Mouse (Mus musculus) heart, adult 9 months (tissue): Measurements from ENCODE around the gene Gpalpp1.

Source experiments
- DNase-seq, 2 experiments: peaks; one replicate each; pipeline ENCODE4 v3.0.0; 2022; ENCODE audit warnings: low spot score in 2 of 2

The Gpalpp1 gene

GRCm38 (mm10) chr14:76110396-76111221 is at the start of gene Gpalpp1, which contains the start of gene Nufip1:
Gene Gpalpp1 (minus strand): TSS chr14:76110760.
Gene Nufip1 (plus strand): TSS chr14:76110891.
- peak; percentile 92 for DNase-seq

DNA sequence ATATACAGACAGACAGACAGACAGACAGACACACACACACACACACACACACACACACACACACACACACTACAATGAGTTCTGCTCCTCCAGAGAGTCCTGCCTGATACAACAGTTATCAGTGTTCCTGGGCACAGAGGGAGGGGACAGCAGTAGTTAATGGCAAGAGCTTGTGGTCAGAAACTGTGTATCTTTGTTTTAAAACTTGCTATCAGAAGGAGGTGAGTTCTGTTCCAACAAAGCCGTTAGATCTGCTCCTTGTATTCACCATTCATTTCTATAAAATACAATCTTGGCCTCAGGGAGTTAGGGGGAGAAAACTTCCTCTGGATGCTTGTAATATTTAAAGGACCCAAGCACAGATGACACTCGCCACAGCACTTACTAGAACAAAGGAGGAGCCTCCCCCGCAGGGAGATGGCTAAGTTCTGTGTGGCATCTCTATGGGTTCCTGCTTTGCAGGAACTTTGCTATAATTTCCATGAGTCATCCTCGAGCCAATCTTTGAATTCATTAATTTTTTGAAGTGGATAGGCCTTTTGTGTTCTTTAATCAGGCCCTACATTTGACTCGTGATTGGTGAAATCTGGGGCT is 47.7 kb upstream of the Gpalpp1 start:
- DNase-seq, result no peak

GRCm38 (mm10) chr14:76153828-76154227 is 43.3 kb upstream of the Gpalpp1 start:
- DNase-seq, result no peak

DNA sequence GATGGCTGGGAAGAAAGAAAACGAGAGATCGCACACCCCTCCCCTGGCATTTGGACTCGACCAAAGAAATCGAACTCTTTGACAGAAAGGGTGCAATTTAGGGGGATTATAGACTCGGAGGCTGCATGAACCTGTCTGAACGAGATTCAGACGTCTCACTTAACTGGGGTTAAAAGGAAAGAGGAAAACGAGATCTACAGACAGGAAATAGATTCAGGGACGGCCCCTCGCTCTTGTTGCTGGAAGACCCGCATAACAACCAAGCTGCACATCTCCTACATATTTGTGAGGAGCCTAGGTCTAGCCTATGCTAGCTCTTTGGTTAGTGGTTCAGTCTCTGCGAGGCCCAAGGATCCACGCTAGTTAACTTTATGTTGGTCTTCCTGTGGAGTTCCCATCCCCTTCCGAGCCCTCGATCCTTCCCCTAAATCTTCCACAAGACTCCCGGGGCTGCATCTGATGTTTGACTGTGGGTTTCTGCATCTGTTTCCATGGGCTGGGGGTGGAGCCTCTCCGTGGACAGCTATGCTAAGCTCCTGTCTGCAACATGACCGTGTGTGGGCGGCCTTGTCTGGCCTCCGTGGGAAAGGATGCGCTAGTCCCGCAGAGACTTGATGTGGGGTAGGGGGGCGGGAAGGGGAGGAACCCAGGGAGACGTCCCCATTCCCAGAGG is 42.6 kb upstream of the Gpalpp1 start:
- peak; percentile 8 to 16 for DNase-seq

DNA sequence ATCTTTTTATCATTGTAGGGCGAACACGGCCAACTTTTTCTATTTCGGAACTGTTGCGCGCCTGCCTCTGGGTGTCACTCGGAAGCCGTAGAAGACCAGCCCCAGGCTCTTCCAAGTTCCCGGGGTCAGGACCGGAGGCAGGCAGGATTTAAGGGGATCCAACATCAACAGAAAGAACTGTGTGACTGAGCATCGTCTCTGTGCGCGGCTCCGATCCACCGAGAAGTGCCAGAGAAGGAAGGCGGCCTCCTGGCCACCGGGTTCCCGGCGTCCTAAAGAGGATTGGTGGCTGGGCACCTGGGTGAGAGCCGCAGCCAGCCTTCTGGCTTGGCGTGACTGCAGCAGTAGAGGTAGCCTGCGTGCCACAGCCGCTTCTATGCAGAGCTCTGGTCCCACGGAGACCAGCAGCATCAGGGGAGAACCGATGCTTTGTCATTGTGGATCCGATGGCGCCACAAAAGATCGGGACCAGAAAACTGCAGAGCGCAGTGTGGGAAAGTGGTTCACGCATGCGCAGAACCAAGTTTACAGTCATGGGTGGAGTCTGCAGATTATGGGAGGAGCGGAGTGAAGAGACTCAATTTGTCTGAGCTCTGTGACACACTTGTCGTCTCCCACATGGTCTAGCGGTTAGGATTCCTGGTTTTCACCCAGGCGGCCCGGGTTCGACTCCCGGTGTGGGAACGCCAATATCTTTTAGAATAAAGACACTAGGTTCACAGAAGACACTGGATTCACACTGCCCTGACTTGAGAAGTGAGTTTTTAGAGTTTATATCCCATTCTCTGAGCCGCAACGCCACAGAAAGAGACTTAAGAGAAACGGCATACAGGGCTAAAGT is 41.8 kb upstream of the Gpalpp1 start:
- peak; percentile 92 to 95 for DNase-seq

GRCm38 (mm10) chr14:76151820-76152161 is 41.2 kb upstream of the Gpalpp1 start:
- no peak for DNase-seq

DNA sequence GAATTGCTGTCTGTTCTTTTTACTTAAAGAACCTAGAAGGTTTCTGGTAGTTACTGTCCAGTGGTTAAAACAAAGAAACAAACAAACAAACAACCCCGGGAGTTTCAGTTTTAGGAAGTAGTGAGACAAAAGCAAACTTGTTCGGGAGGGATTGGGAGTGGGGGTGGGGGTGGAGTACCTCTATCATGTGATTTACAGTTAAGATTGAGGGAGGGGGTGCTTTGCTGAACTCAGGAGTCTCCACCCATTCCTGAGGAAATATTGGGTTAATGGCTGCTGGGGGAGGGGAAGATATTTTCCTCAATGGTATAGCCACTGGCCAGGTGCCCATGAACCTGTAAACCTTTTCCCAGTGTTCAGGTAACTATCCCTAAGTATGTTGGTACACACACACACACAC is 40.5 kb upstream of the Gpalpp1 start:
- no peak for DNase-seq

DNA sequence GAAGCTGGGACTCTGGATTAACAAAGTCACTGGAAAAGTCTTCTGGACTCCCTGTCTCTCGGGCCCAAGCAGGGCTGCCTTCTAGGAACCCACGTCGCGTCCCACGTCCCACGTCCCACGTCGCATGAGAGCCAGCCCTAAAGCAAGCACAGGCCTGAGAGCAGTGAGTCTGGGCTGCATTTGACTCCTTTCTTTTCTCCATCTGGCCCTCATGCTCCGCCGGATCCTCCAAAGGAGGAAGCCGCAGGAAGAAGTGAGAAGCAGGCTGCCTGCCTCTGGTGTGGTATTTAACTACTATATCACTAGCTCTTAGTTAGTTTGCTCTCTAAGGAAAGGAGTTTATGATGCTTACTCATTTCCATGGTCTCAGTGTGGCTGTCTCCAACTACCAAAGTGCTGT is 39.9 kb upstream of the Gpalpp1 start:
- no peak for DNase-seq

- peak; percentile 91 to 92 for DNase-seq
Measured at GRCm38 (mm10) chr14:76149531-76150179, 39.1 kb upstream of the Gpalpp1 start.

DNA sequence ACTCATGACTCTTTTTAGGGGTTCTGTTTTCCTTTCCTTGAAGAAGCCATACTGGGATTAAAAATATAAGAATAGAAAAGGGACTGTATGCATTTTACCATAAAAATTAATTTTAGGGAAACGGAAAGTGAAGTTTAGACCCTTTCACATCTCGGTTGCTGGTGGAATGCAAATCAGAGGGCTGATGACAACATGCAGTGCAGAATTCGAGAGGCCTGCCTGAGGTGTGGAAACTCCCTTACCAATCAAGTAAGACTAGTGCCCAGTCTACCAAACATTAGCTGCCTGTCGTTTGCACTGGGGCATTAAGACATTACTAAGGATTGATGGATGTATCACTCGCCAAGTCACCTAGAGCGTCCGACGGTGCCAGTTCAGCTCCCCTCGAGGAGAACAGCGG is 37.7 kb upstream of the Gpalpp1 start:
- no peak for DNase-seq

DNA sequence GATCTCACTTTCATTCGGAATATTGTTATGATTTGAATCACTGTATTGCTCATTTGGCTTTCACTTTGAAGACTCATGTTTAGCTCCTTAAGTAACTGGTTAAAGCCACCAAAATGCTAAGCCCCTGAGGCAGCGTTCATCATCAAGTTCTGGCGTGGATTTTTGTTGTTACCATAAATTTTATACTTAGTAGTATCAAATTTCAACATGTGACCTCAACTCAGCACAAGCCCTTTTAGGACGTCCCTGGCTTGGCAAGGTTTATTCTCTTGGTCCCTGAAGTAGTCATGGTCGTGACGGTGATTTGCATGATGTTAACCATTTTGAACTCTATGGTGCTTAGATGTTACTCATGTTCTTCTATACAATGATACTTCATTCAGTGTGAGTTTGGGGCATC is 36.5 kb upstream of the Gpalpp1 start:
- no peak for DNase-seq

DNA sequence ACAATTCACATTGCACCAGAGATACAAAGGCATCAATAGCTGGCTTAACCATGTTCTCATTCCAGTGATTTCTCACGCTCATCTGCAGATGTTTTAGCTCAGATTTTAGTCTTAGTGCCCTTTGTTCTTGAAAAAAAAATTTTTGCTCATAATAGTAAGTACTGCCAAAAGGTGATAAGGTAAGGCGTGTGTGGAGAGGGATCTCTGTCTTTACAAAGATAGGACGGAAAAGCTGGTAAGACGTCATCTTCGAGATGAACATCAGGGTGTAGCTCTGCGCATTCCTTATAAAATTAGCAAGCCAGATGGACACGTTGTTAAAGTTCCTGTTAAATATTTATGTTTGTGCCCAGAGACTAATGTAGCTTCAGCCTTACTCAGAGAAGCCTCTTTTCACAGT is 35.3 kb upstream of the Gpalpp1 start:
- no peak for DNase-seq

- DNase-seq, result no peak
Measured at GRCm38 (mm10) chr14:76145248-76145647, 34.7 kb upstream of the Gpalpp1 start.

GRCm38 (mm10) chr14:76134975-76135374 is 24.4 kb upstream of the Gpalpp1 start:
- no peak for DNase-seq

- DNase-seq, result no peak
Measured at GRCm38 (mm10) chr14:76128174-76128573, 17.6 kb upstream of the Gpalpp1 start.

DNA sequence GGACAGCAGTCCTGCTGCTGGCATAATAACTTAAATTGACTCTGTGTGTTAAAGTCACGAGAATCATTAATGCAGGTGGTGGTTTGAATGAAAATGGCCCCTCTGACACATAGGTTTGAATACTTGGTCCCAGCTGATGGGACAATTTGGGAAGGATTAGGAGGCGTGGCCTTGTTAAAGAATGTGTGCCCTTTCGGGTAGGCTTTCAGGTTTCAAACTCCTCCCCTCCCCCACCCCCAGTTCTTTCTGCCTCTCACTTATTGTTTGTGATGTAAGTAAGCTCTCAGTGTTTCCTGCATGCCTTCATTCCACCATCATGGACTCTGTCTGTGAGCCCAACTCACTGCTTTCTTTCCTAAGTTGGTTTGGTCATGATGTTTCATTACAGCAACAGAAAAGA is 16.8 kb upstream of the Gpalpp1 start:
- DNase-seq, result no peak

GRCm38 (mm10) chr14:76122663-76123058 is 12.1 kb upstream of the Gpalpp1 start:
- no peak for DNase-seq

GRCm38 (mm10) chr14:76121901-76122662 is 11.5 kb upstream of the Gpalpp1 start:
- peak; percentile 15 to 52 for DNase-seq

DNA sequence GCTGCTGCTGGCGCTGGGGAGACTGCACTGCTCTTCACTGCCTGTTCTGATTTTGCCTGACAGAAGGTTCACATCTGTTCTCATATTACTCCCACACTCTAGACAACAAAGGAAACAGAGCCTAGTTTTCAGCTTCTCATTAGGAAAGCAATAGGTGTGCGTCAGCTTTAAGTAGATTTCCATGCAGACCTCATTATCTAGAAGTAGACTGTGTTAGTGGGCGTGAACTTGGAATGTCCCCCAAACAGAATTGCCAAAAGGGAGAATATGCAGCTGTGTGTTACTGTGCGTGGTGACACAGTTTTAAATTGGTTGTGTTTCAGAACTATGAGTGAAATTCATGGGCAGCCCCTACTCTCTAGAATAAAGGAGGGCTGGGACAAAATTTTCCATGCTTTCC is 9.9 kb upstream of the Gpalpp1 start:
- no peak for DNase-seq

GRCm38 (mm10) chr14:76118963-76119362 is 8.4 kb upstream of the Gpalpp1 start:
- DNase-seq, result no peak

- no peak for DNase-seq
Measured at GRCm38 (mm10) chr14:76115744-76116143, 5.2 kb upstream of the Gpalpp1 start.
